Mouse (Mus musculus) heart, postnatal 0 days (tissue): ENCODE data around the gene Fam84a. TPM values are rescaled to one million over a fixed set of nuclear protein-coding genes. Genes with fewer than 3 reads are reported as not detected.

Experiments used
- ATAC-seq: fragments of 200-750 bp; cut with Nextera tagmentation; 2 replicates; pipeline ENCODE4 v1.8.0; 2017; ENCODE audit warnings: low read depth, moderate number of reproducible peaks, moderate library complexity; ENCODE audit not compliant: insufficient read depth
- DNase-seq: peaks from one replicate; pipeline ENCODE4 v3.0.0-alpha.2; 2016; ENCODE audit warnings: low spot score
- H3K27ac ChIP-seq: fragments of 300-500 bp; sonication (generic); 2 replicates; pipeline ENCODE4 v1.5.1; 2014; ENCODE audit warnings: low read depth, mild to moderate bottlenecking
- H3K27me3 ChIP-seq: fragments of 300-500 bp; sonication (generic); 2 replicates; pipeline ENCODE4 v1.6.1; 2014; ENCODE audit warnings: low read length, mixed read lengths; ENCODE audit not compliant: control insufficient read depth, insufficient read depth
- H3K36me3 ChIP-seq: fragments of 300-500 bp; sonication (generic); replicated peaks from 2 replicates; pipeline ENCODE4 v1.6.1; 2014; ENCODE audit warnings: low read length, mixed read lengths; ENCODE audit not compliant: control insufficient read depth, insufficient read depth
- H3K4me1 ChIP-seq: fragments of 300-500 bp; sonication (generic); 2 replicates; pipeline ENCODE4 v1.6.1; 2014; ENCODE audit warnings: antibody characterized with exemption; ENCODE audit not compliant: control insufficient read depth, insufficient read depth
- H3K4me2 ChIP-seq: fragments of 300-500 bp; sonication (generic); 2 replicates; pipeline ENCODE4 v1.6.1; 2014; ENCODE audit warnings: low read depth, mild to moderate bottlenecking, low read length, moderate library complexity
- H3K4me3 ChIP-seq: fragments of 300-500 bp; sonication (generic); 2 replicates; pipeline ENCODE4 v1.5.1; 2014; ENCODE audit warnings: low read depth, low read length
- H3K9ac ChIP-seq: fragments of 300-500 bp; sonication (generic); replicated peaks from 2 replicates; pipeline ENCODE4 v1.6.1; 2014; ENCODE audit warnings: low read depth, low read length, mixed read lengths
- H3K9me3 ChIP-seq: fragments of 300-500 bp; sonication (generic); replicated peaks from 2 replicates; pipeline ENCODE4 v1.6.1; 2016; ENCODE audit warnings: low read length; ENCODE audit not compliant: control insufficient read depth
- CTCF ChIP-seq: IDR thresholded peaks from 2 replicates; pipeline ENCODE4 v1.5.1; 2016; ENCODE audit warnings: antibody characterized with exemption, control low read depth, low read depth
- EP300 ChIP-seq: IDR thresholded peaks from 2 replicates; pipeline ENCODE4 v1.6.1; 2016; ENCODE audit warnings: antibody characterized with exemption, low read depth
- WGBS: fragments of 180-500 bp; shearing (Covaris S2); extraction: QIAGEN DNeasy Blood & Tissue Kit; methylation state at CpG from one replicate; pipeline ENCODE4 v1.1.7; 2014; 5-methylcytosine and 5-hydroxymethylcytosine counted together
- polyA plus RNA-seq: library from polyadenylated mRNA; unstranded; fragments of >200 nt; fragmentation: Nextera tagmentation; extraction: Ambion mirVana; gene quantifications from 2 replicates; pipeline ENCODE4 v1.2.1, GENCODE M21; 2015
- total RNA-seq: library from RNA; depleted of rRNA; stranded (reverse); fragments of >200 nt; gene quantifications from 2 replicates; pipeline ENCODE4 v1.2.3, GENCODE M21; 2014; ENCODE audit warnings: low replicate concordance; rRNA removed

Fam84a gene
- 1.3 and 1.7 TPM in 2 replicates for total RNA-seq
- 1.4 and 1.7 TPM in 2 replicates for polyA plus RNA-seq

DNA sequence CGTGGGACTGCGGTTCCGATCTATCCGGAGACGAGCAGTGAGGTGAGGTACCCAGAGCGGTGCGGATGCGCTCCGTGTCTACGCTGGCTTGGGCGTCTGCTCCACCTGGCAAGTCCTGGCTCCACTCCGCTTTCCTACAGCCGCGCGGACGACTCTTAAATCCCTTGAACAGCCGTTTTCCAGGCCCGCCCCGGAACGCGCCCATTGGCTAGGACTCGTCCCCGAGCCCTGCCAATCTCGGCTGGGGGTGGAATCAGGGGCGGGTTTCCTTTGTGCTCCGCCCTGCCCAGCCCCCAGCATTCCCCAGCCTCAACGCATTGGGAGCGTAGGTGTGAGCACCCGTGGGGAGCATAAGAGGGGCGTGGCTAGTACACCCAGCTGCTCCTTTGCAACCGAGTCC lies at the start of gene Fam84a:
Gene Fam84a, minus strand, starts transcription at position 134 of the 400 bp plus-strand sequence.
- H3K36me3 ChIP-seq, result no peaks in the 10 kb centered on the region
- H3K4me3 ChIP-seq, result peak within 1 kb of the TSS; percentile 64
- H3K9ac ChIP-seq, result peak within 1 kb of the TSS; percentile 55
- H3K27ac ChIP-seq, result peak within 1 kb of the TSS; percentile 62; the same call in 1 of the 2 replicates
- peak; percentile 98 for ATAC-seq
- H3K4me1 ChIP-seq, result peaks cover 3% of the 10 kb centered on the region; the same call in 1 of the 2 replicates
- H3K4me2 ChIP-seq, result peak within 1 kb of the TSS; percentile 89
- TF ChIP-seq EP300 (peak; percentile 59; the same call in 1 of the 2 replicates), CTCF (no peak)
- H3K27me3 ChIP-seq, result peaks cover 34% of the 10 kb centered on the region
- no peaks in the 10 kb centered on the region for H3K9me3 ChIP-seq
- peak; percentile 92 for DNase-seq
- WGBS, result under 1% methylated on average over 31 of the region's 31 CpGs

DNA sequence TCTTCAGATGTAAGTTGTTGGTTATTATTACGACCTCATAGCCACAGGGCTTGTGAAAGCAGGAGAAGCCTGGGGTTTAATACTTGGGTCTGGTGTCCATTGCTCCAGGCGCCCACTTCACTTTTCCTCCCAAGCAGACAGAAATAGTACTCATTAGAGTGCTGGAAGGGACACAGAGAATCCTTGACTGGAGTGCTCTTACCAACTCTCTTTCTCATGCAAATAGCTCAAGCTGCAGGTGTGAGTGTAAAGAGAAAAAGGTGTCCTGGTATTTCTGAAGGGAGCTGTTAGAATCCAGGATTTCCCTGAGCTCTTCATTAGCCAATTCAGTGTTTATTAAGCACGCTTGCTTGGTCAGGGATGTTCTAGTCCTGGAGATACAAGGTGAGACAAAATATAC lies 43.6 kb upstream of the Fam84a start:
- 63% methylated on average over 3 of the region's 3 CpGs for WGBS
- Histone ChIP-seq H3K27me3 (no peaks in the 10 kb centered on the region), H3K4me3 (no peak overlapping the region), H3K36me3 (no peaks in the 10 kb centered on the region), H3K4me1 (no peaks in the 10 kb centered on the region), H3K9ac (no peak overlapping the region), H3K9me3 (no peaks in the 10 kb centered on the region), H3K27ac (no peak overlapping the region), H3K4me2 (no peak overlapping the region)
- TF ChIP-seq EP300, result no peak
- TF ChIP-seq CTCF, result no peak
- DNase-seq (no peak), ATAC-seq (no peak)

GRCm38 (mm10) chr12:14186689-14187195 lies 34.9 kb upstream of the Fam84a start:
- DNase-seq, result no peak
- Histone ChIP-seq H3K36me3 (no peaks in the 10 kb centered on the region), H3K27ac (no peak overlapping the region), H3K9ac (no peak overlapping the region), H3K4me3 (no peak overlapping the region), H3K9me3 (no peaks in the 10 kb centered on the region), H3K4me1 (no peaks in the 10 kb centered on the region), H3K27me3 (no peaks in the 10 kb centered on the region), H3K4me2 (no peak overlapping the region)
- ATAC-seq, result no peak
- WGBS, result 75% methylated on average over 3 of the region's 3 CpGs
- TF ChIP-seq EP300, result no peak
- no peak for TF ChIP-seq CTCF

DNA sequence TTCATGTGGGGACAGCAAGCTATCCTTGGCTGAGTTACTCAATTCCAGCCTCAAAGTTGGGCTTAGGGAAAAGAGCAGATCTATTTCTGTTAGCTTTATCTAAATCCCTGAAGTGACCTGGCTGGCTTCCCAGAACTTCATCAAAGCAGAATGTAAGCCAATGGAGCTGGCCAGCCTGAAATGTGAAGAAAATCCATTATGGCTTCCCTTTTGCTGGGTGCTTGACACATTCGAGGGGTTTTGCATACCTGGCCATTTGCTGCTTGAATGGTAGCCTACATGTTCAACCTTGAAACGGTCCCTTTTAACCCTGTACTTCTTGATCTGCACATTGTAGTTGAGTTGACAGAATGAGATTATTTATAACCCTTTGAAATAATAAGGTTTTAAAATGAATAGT lies 13.9 kb upstream of the Fam84a start:
- ATAC-seq, result peak; percentile 92
- WGBS, result 11% methylated on average over 2 of the region's 2 CpGs

GRCm38 (mm10) chr12:14164936-14165335 lies 13.1 kb upstream of the Fam84a start:
- TF ChIP-seq EP300, result no peak
- DNase-seq, result peak; percentile 18
- Histone ChIP-seq H3K4me1 (peaks cover 18% of the 10 kb centered on the region), H3K4me2 (no peak overlapping the region), H3K4me3 (no peak overlapping the region), H3K9me3 (no peaks in the 10 kb centered on the region), H3K27ac (peak overlapping the region; percentile 76), H3K9ac (no peak overlapping the region), H3K36me3 (no peaks in the 10 kb centered on the region), H3K27me3 (no peaks in the 10 kb centered on the region)
- ATAC-seq, result peak; percentile 39; the same call in 1 of the 2 replicates
- 79% methylated on average over 1 of the region's 1 CpGs for WGBS

More for the DNA sequence above, 13.9 kb upstream of the Fam84a start:
- no peak overlapping the region for H3K4me3 ChIP-seq
- TF ChIP-seq EP300 (no peak), CTCF (no peak)
- H3K36me3 ChIP-seq, result no peaks in the 10 kb centered on the region
- H3K27ac ChIP-seq, result peak overlapping the region; percentile 76; the same call in 1 of the 2 replicates
- peak; percentile 92 for DNase-seq
- no peak overlapping the region for H3K9ac ChIP-seq
- peaks cover 18% of the 10 kb centered on the region for H3K4me1 ChIP-seq
- H3K4me2 ChIP-seq, result no peak overlapping the region
- no peaks in the 10 kb centered on the region for H3K27me3 ChIP-seq
- no peaks in the 10 kb centered on the region for H3K9me3 ChIP-seq

DNA sequence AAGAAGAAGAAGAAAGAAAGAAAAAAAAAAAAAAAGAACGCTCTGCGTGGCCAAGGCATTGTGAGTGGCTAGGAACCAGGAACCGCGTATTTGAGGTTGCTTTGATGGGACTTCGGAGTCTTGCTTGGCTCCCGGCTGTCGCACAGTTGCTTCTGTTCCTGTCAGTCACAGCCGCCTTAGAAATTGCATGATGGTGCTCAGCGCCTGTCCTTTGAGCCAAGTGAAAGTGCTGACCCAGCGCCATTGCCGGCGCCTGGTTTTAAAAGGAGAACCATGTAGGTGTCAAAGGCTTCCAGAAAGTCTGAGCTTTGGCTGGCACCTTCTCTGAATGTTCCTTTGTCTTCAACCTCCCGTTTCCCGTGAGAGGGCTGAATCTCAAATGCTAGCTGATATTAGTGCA lies 572 bp upstream of the Fam84a start:
- Histone ChIP-seq H3K27me3 (peaks cover 34% of the 10 kb centered on the region), H3K4me3 (peak overlapping the region; percentile 64), H3K9me3 (no peaks in the 10 kb centered on the region), H3K36me3 (no peaks in the 10 kb centered on the region), H3K9ac (peak overlapping the region; percentile 55), H3K4me2 (peak overlapping the region; percentile 89), H3K27ac (peak overlapping the region; percentile 62; the same call in 1 of the 2 replicates), H3K4me1 (peaks cover 3% of the 10 kb centered on the region; the same call in 1 of the 2 replicates)
- TF ChIP-seq CTCF (no peak), EP300 (no peak)
- under 1% methylated on average over 14 of the region's 14 CpGs for WGBS
- DNase-seq (peak; percentile 26), ATAC-seq (no peak)
